Mouse (Mus musculus) hindbrain, embryonic 15.5 days (tissue): ENCODE measurements around the gene Ankfn1. TPM values are rescaled to one million over a fixed set of nuclear protein-coding genes. Genes with fewer than 3 reads are reported as not detected.

Source experiments
- ATAC-seq: fragments of 200-750 bp; cut with Nextera tagmentation; 2 replicates; pipeline ENCODE4 v1.8.0; 2017; ENCODE audit warnings: low read depth, moderate number of reproducible peaks, moderate TSS enrichment; ENCODE audit not compliant: low FRiP score
- H3K27ac ChIP-seq: fragments of 300-500 bp; sonication (generic); replicated peaks from 2 replicates; pipeline ENCODE4 v1.5.1; 2015; ENCODE audit warnings: mild to moderate bottlenecking, inconsistent platforms
- H3K27me3 ChIP-seq: fragments of 300-500 bp; sonication (generic); 2 replicates; pipeline ENCODE4 v1.6.1; 2015; ENCODE audit warnings: control low read depth, inconsistent platforms
- H3K36me3 ChIP-seq: fragments of 300-500 bp; sonication (generic); 2 replicates; pipeline ENCODE4 v1.6.1; 2015; ENCODE audit warnings: control low read depth, inconsistent platforms
- H3K4me1 ChIP-seq: fragments of 300-500 bp; sonication (generic); replicated peaks from 2 replicates; pipeline ENCODE4 v1.6.1; 2015; ENCODE audit warnings: control low read depth, inconsistent platforms
- H3K4me2 ChIP-seq: fragments of 300-500 bp; sonication (generic); 2 replicates; pipeline ENCODE4 v1.6.1; 2015; ENCODE audit warnings: moderate library complexity, mild to moderate bottlenecking, inconsistent platforms
- H3K4me3 ChIP-seq: fragments of 300-500 bp; sonication (generic); 2 replicates; pipeline ENCODE4 v1.5.1; 2015; ENCODE audit warnings: mild to moderate bottlenecking, inconsistent platforms
- H3K9ac ChIP-seq: fragments of 300-500 bp; sonication (generic); 2 replicates; pipeline ENCODE4 v1.6.1; 2015; ENCODE audit warnings: inconsistent platforms
- H3K9me3 ChIP-seq: fragments of 300-500 bp; sonication (generic); 2 replicates; pipeline ENCODE4 v1.6.1; 2016; ENCODE audit warnings: control low read depth, inconsistent platforms
- WGBS: fragments of 180-500 bp; shearing (Covaris S2); methylation state at CpG from one replicate; pipeline ENCODE4 v1.1.7; 2015; 5-methylcytosine and 5-hydroxymethylcytosine counted together
- polyA plus RNA-seq: library from polyadenylated mRNA; unstranded; fragments of >200 nt; fragmentation: Nextera tagmentation; extraction: Ambion mirVana; gene quantifications from 2 replicates; pipeline ENCODE4 v1.2.1, GENCODE M21; 2015

Ankfn1 gene
- polyA plus RNA-seq, 1 experiment from 2014 or later, result 4.2 TPM

- ATAC-seq, result no peak
- Histone ChIP-seq H3K4me2 (no peak overlapping the region), H3K9me3 (no peaks in the 10 kb centered on the region), H3K9ac (no peak overlapping the region), H3K36me3 (no peaks in the 10 kb centered on the region), H3K4me1 (no peaks in the 10 kb centered on the region; the same call in 1 of the 2 replicates), H3K27me3 (no peaks in the 10 kb centered on the region), H3K4me3 (no peak overlapping the region), H3K27ac (no peak overlapping the region)
- WGBS, result 34% methylated on average over 2 of the region's 2 CpGs
Measured at GRCm38 (mm10) chr11:89765014-89765769, 12.3 kb downstream of the Ankfn1 start.

DNA sequence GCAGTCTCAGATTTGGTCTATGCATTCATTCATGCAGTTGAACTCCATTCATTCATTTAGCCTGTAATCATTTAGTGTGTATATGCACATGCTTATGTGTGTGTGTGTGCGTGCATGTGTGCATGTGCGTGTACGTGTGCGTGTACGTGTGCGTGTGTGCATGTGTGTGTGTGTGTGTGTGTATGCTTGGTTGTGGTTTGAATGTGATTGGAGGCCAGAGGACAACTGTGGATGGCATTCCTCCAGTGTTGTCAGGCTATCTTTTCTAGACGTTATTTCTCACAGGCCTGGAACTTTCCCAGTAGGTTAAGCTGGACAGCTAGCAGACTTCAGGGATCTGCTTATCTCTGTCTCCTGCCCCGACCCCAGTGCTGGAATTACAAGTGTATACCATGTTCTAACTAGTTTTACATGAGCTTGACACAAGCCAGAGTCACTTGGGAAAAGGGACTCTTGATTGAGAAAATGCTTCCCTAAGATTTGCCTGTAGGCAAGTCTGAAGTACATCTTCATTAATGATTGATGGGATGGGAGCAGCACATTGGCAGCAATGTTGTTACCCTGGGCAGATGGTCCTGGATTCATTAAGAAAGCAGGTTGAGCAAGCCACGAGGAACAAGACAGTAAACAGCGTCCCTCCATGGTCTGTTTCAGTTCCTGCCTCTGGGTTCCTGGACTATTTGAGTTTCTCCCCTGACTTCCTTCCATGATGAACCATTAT is 43.3 kb downstream of the Ankfn1 start:
- Histone ChIP-seq H3K27ac (no peak overlapping the region), H3K4me3 (no peak overlapping the region), H3K4me1 (no peaks in the 10 kb centered on the region), H3K4me2 (no peak overlapping the region), H3K36me3 (no peaks in the 10 kb centered on the region), H3K9ac (no peak overlapping the region), H3K9me3 (no peaks in the 10 kb centered on the region), H3K27me3 (no peaks in the 10 kb centered on the region)
- ATAC-seq, result no peak
- 84% methylated on average over 10 of the region's 10 CpGs for WGBS

DNA sequence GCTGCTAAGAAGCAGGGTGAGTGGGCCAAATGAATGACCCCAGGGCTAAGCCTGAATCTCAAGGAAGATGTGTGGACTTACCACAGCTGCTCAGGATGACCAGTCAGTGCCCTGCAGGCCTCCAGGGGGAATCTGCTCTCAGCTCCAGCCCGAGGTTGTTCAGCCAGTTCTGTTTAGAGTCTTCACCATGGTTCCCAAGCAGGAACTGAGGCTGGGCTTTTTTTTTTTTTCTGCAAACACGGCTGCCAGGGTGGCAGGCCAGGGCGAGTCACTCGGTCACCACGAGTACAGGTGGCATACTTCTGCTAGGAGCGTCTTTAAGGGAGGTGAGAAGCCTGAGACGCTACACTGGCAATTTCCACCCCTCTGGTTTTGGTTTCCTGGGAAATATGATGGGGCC is 43.9 kb downstream of the Ankfn1 start:
- ATAC-seq, result no peak
- H3K27ac ChIP-seq, result no peak overlapping the region
- WGBS, result 88% methylated on average over 7 of the region's 7 CpGs
- no peak overlapping the region for H3K4me2 ChIP-seq
- H3K9ac ChIP-seq, result no peak overlapping the region
- no peaks in the 10 kb centered on the region for H3K4me1 ChIP-seq
- H3K36me3 ChIP-seq, result no peaks in the 10 kb centered on the region
- H3K9me3 ChIP-seq, result no peaks in the 10 kb centered on the region
- no peak overlapping the region for H3K4me3 ChIP-seq
- H3K27me3 ChIP-seq, result no peaks in the 10 kb centered on the region

DNA sequence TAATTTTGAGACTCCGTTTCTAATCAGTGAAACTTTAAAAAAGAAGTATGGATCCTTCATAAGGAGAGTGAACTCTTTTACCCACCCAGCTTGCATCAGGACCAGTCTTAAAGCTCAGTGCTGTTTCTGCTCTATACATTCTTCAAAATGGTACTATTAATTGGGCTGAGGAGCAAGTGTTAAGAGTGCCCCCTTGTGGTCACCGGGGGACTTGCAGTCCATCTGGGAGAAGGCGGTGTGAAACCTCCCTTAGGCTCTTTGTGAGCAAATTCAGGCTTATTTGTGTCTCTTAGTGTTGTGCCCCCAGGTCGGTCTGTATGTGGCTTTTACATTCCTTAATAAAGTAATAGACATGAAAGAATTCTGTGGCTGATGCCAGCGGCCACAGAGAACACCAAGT is 56.6 kb downstream of the Ankfn1 start:
- peaks cover 8% of the 10 kb centered on the region; the same call in 1 of the 2 replicates for H3K4me1 ChIP-seq
- H3K4me2 ChIP-seq, result no peak overlapping the region
- H3K27ac ChIP-seq, result no peak overlapping the region
- H3K4me3 ChIP-seq, result no peak overlapping the region
- H3K9ac ChIP-seq, result no peak overlapping the region
- WGBS, result 20% methylated on average over 5 of the region's 5 CpGs
- no peaks in the 10 kb centered on the region for H3K36me3 ChIP-seq
- ATAC-seq, result no peak
- H3K27me3 ChIP-seq, result no peaks in the 10 kb centered on the region
- H3K9me3 ChIP-seq, result no peaks in the 10 kb centered on the region

DNA sequence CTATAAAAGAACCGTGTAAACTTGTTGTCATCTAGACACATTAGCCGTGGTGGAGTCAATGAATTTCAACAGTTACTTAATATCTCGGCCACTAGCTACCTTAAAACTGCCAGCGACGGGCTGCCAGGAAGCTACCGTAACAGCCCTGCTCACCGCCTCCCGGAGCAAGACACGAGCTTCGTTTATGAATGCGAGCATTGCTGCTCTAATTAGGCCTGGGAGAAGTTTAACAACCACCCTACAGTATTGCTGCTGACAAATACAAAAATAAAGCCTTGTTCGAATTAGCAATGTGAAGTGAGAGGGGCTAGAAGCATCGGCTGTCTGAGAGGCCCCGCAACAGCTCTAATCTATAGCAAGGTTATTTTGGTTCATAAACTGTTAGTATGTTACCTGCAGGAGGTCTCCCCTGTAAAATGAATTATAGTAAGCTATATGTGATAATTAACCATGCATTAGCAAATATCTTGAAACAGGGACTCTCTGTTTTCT is 58.9 kb downstream of the Ankfn1 start:
- WGBS, result 57% methylated on average over 14 of the region's 14 CpGs
- Histone ChIP-seq H3K27ac (no peak overlapping the region), H3K4me3 (no peak overlapping the region), H3K9ac (no peak overlapping the region), H3K27me3 (no peaks in the 10 kb centered on the region), H3K4me2 (no peak overlapping the region), H3K4me1 (peaks cover 8% of the 10 kb centered on the region; the same call in 1 of the 2 replicates), H3K36me3 (no peaks in the 10 kb centered on the region), H3K9me3 (no peaks in the 10 kb centered on the region)
- ATAC-seq, result no peak

DNA sequence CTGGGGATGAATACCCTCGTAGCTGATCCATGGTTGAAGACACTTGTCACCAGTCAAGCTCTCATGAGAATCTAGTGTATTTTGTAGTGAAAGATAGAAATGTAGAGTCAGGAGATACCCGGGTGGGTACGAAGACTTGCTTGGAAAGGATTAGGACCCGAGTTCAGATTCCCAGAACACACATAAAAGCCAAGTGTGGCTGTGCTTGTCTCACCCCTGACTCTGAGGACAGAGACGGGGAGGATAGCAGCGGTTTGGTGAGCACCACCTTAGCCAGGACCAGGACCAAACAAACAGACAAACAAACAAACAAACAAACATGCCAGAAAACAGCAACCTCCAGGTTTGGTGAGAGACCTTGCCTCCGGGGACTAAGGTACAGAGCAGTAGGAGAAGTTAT is 61.1 kb downstream of the Ankfn1 start:
- Histone ChIP-seq H3K9ac (no peak overlapping the region), H3K9me3 (no peaks in the 10 kb centered on the region), H3K27ac (no peak overlapping the region), H3K4me1 (peaks cover 8% of the 10 kb centered on the region; the same call in 1 of the 2 replicates), H3K4me2 (no peak overlapping the region), H3K36me3 (no peaks in the 10 kb centered on the region), H3K27me3 (no peaks in the 10 kb centered on the region), H3K4me3 (no peak overlapping the region)
- no peak for ATAC-seq
- 92% methylated on average over 7 of the region's 7 CpGs for WGBS

GRCm38 (mm10) chr11:89708526-89708925 is 68.9 kb downstream of the Ankfn1 start:
- ATAC-seq, result no peak
- Histone ChIP-seq H3K36me3 (no peaks in the 10 kb centered on the region), H3K9me3 (no peaks in the 10 kb centered on the region), H3K27ac (no peak overlapping the region), H3K9ac (no peak overlapping the region), H3K4me1 (no peaks in the 10 kb centered on the region), H3K27me3 (no peaks in the 10 kb centered on the region), H3K4me2 (no peak overlapping the region), H3K4me3 (no peak overlapping the region)
- 95% methylated on average over 7 of the region's 7 CpGs for WGBS

GRCm38 (mm10) chr11:89696431-89697403 is 80.7 kb downstream of the Ankfn1 start:
- peak overlapping the region; percentile 51; the same call in 1 of the 2 replicates for H3K27ac ChIP-seq
- H3K9ac ChIP-seq, result peak overlapping the region; percentile 16; the same call in 1 of the 2 replicates
- peak overlapping the region; percentile 58 for H3K4me2 ChIP-seq
- 20% methylated on average over 18 of the region's 18 CpGs for WGBS
- peak overlapping the region; percentile 31 for H3K4me3 ChIP-seq
- H3K9me3 ChIP-seq, result no peaks in the 10 kb centered on the region
- H3K27me3 ChIP-seq, result no peaks in the 10 kb centered on the region
- H3K36me3 ChIP-seq, result no peaks in the 10 kb centered on the region
- peaks cover 16% of the 10 kb centered on the region for H3K4me1 ChIP-seq
- peak; percentile 90 for ATAC-seq

DNA sequence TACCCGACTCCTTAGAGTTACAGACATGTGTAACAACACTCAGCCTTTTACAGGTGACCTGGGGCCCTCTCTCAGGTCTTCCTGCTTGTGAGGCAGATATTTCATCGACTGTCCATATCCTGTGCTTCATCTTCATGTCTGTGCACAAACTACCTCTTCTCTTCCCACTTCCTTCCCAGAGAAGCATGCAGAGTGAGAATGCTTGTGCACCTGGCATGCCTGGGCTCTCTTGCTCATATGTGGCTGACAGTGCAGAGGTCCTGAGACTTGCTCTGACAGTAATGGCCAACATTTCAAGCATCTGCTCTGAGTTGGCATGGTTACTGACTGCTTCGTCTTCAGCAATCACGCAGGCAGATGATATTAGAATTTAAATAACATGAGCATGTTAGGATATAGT is 83.8 kb downstream of the Ankfn1 start:
- no peak for ATAC-seq
- H3K9me3 ChIP-seq, result no peaks in the 10 kb centered on the region
- no peaks in the 10 kb centered on the region for H3K36me3 ChIP-seq
- peaks cover 21% of the 10 kb centered on the region for H3K4me1 ChIP-seq
- no peaks in the 10 kb centered on the region for H3K27me3 ChIP-seq
- no peak overlapping the region for H3K9ac ChIP-seq
- no peak overlapping the region for H3K4me2 ChIP-seq
- WGBS, result 74% methylated on average over 4 of the region's 4 CpGs
- H3K4me3 ChIP-seq, result no peak overlapping the region
- H3K27ac ChIP-seq, result no peak overlapping the region

DNA sequence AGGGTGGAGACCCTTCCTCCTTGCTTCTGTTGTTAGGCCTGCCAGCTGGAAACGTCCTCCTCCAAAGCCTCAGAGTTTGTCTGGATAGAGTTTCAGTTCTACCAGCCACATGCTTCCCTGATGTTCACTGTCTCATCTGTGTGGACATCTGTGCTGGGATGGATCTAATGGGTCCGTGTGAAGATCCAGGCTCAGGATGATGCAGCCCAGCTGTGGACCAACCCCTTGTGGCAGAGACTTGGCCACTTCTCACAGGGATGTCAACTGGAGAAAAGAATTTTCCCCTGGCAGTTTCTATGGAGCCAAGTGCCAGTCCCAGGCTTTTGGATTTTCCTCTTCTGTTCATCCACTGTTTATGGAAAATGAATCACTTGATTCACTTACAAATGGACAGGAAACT is 100.5 kb downstream of the Ankfn1 start:
- no peaks in the 10 kb centered on the region for H3K4me1 ChIP-seq
- 77% methylated on average over 2 of the region's 2 CpGs for WGBS

GRCm38 (mm10) chr11:89673916-89674507 is 103.4 kb downstream of the Ankfn1 start:
- H3K36me3 ChIP-seq, result no peaks in the 10 kb centered on the region
- H3K4me3 ChIP-seq, result no peak overlapping the region
- no peak overlapping the region for H3K27ac ChIP-seq
- WGBS, result 9% methylated on average over 1 of the region's 1 CpGs
- H3K9ac ChIP-seq, result no peak overlapping the region
- no peak for ATAC-seq
- H3K4me1 ChIP-seq, result no peaks in the 10 kb centered on the region
- no peaks in the 10 kb centered on the region for H3K9me3 ChIP-seq
- H3K4me2 ChIP-seq, result no peak overlapping the region
- H3K27me3 ChIP-seq, result no peaks in the 10 kb centered on the region

More for the DNA sequence above, 100.5 kb downstream of the Ankfn1 start:
- no peaks in the 10 kb centered on the region for H3K9me3 ChIP-seq
- H3K9ac ChIP-seq, result no peak overlapping the region
- H3K4me2 ChIP-seq, result no peak overlapping the region
- ATAC-seq, result no peak
- no peak overlapping the region for H3K4me3 ChIP-seq
- H3K36me3 ChIP-seq, result no peaks in the 10 kb centered on the region
- H3K27ac ChIP-seq, result no peak overlapping the region
- H3K27me3 ChIP-seq, result no peaks in the 10 kb centered on the region
